13 mouse cellular contexts compared by ENCODE assay signal in genomic region chr6:140709415-140710107, GRCm38 (mm10). TPM values are rescaled to one million over a fixed set of nuclear protein-coding genes. Genes with fewer than 3 reads are reported as not detected.
DNase-seq lines count a peak whose midpoint lies in the region; ATAC-seq and TF ChIP-seq lines count a peak whose summit lies in the region.
"Had no signal": no experiment of that assay in that cellular context is flagged by ENCODE, and none has a peak within 500 bp of the region (broad histone marks: within the 10 kb centered on the region; RNA-seq: fewer than 3 reads in every experiment).

No protein-coding gene starts in this region.

- H3K9me3 ChIP-seq in hindbrain, embryonic 13.5 days: no peaks in the 10 kb centered on the region
- H3K9me3 ChIP-seq in hindbrain, embryonic 14.5 days (ENCODE audit: control insufficient read depth, low read length): no peaks in the 10 kb centered on the region
- H3K9me3 ChIP-seq in ES-Bruce4 (replicated peaks; ENCODE audit: control insufficient read depth, insufficient read depth, low read length, poor library complexity, severe bottlenecking): no peaks in the 10 kb centered on the region
- no peaks in the 10 kb centered on the region for H3K9me3 ChIP-seq in hindbrain, postnatal 0 days (ENCODE audit: low read length)

- no peak overlapping the region for H3K27ac ChIP-seq in hindbrain, embryonic 13.5 days
- no peak overlapping the region for H3K27ac ChIP-seq in hindbrain, embryonic 14.5 days
- H3K27ac ChIP-seq in ES-Bruce4 (ENCODE audit: insufficient read depth, low read length): no peak overlapping the region
- no peak overlapping the region for H3K27ac ChIP-seq in hindbrain, postnatal 0 days
- H3K27ac ChIP-seq: heart, embryonic 15.5 days; left cerebral cortex, adult 2 months; macrophage had no signal

- no peak overlapping the region for H3K9ac ChIP-seq in hindbrain, embryonic 13.5 days
- H3K9ac ChIP-seq in hindbrain, embryonic 14.5 days: no peak overlapping the region
- no peak overlapping the region for H3K9ac ChIP-seq in ES-Bruce4 (ENCODE audit: low read depth, poor library complexity, severe bottlenecking)
- no peak overlapping the region for H3K9ac ChIP-seq in hindbrain, postnatal 0 days (replicated peaks; ENCODE audit: low read length)
- H3K9ac ChIP-seq: heart, embryonic 15.5 days had no signal

- peaks cover 5% of the 10 kb centered on the region; the same call in 1 of the 2 replicates for H3K27me3 ChIP-seq in hindbrain, embryonic 13.5 days
- no peaks in the 10 kb centered on the region for H3K27me3 ChIP-seq in hindbrain, embryonic 14.5 days (ENCODE audit: control insufficient read depth, insufficient read depth, low read length)
- no peaks in the 10 kb centered on the region for H3K27me3 ChIP-seq in ES-Bruce4 (ENCODE audit: control insufficient read depth, insufficient read depth, low read length, poor library complexity, severe bottlenecking)
- no peaks in the 10 kb centered on the region for H3K27me3 ChIP-seq in hindbrain, postnatal 0 days (ENCODE audit: insufficient read depth, low read length)
- H3K27me3 ChIP-seq: heart, embryonic 15.5 days had no signal

- TF ChIP-seq CTCF in ES-Bruce4 (IDR thresholded peaks at IDR 0.05; ENCODE audit: low read depth, low read length): peak; percentile 58
- TF ChIP-seq CTCF in hindbrain, postnatal 0 days (IDR thresholded peaks at IDR 0.05; ENCODE audit: low read depth): peak; percentile 54

- H3K4me3 ChIP-seq in hindbrain, embryonic 13.5 days: no peak overlapping the region
- no peak overlapping the region for H3K4me3 ChIP-seq in hindbrain, embryonic 14.5 days (replicated peaks; ENCODE audit: low read length)
- no peak overlapping the region for H3K4me3 ChIP-seq in ES-Bruce4 (ENCODE audit: low read depth, low read length)
- no peak overlapping the region for H3K4me3 ChIP-seq in hindbrain, postnatal 0 days (ENCODE audit: low read length)
- H3K4me3 ChIP-seq: heart, embryonic 15.5 days; left cerebral cortex, adult 2 months had no signal

- DNase-seq in hindbrain, embryonic 14.5 days (ENCODE audit: low spot score): no peak
- peak; percentile 22 for DNase-seq in 3T3-L1 (ENCODE audit: low read depth, low spot score)
- peak; percentile 48 for DNase-seq in hindbrain, postnatal 0 days (ENCODE audit: low spot score)
- DNase-seq in gastrocnemius, postnatal 36 days: no peak
- no peak for DNase-seq in right cerebral cortex, postnatal 10 days (ENCODE audit: low spot score in 2 of 2)
- no peak for DNase-seq in gastrocnemius, postnatal 14 days
- DNase-seq: cerebellum, adult 11 months had no signal

- no peak for TF ChIP-seq POLR2A in ES-Bruce4 (IDR thresholded peaks at IDR 0.05; ENCODE audit: insufficient read depth, low read length)

- H3K4me2 ChIP-seq in hindbrain, embryonic 13.5 days: no peak overlapping the region
- H3K4me2 ChIP-seq in hindbrain, embryonic 14.5 days (replicated peaks): no peak overlapping the region
- no peak overlapping the region for H3K4me2 ChIP-seq in hindbrain, postnatal 0 days (ENCODE audit: low read depth, low read length)
- H3K4me2 ChIP-seq: heart, embryonic 15.5 days had no signal

- no peak for TF ChIP-seq EP300 in ES-Bruce4 (IDR thresholded peaks at IDR 0.05; ENCODE audit: insufficient read depth, low read depth, low read length)

- no peaks in the 10 kb centered on the region for H3K4me1 ChIP-seq in hindbrain, embryonic 13.5 days (replicated peaks)
- H3K4me1 ChIP-seq in hindbrain, embryonic 14.5 days (replicated peaks; ENCODE audit: control insufficient read depth, insufficient read depth, low read length): no peaks in the 10 kb centered on the region
- H3K4me1 ChIP-seq in ES-Bruce4 (ENCODE audit: control insufficient read depth, insufficient read depth, low read length): no peaks in the 10 kb centered on the region
- H3K4me1 ChIP-seq in hindbrain, postnatal 0 days (ENCODE audit: insufficient read depth, low read length): no peaks in the 10 kb centered on the region
- H3K4me1 ChIP-seq: heart, embryonic 15.5 days had no signal

- 0 out of 2 replicates have a peak, but pooled peaks have one; percentile 15 for ATAC-seq in hindbrain, embryonic 13.5 days (ENCODE audit: low FRiP score)
- ATAC-seq in hindbrain, embryonic 14.5 days (ENCODE audit: low FRiP score): no peak
- ATAC-seq in hindbrain, postnatal 0 days: peak; percentile 24; the same call in 1 of the 2 replicates

- no peaks in the 10 kb centered on the region for H3K36me3 ChIP-seq in hindbrain, embryonic 13.5 days
- no peaks in the 10 kb centered on the region for H3K36me3 ChIP-seq in hindbrain, embryonic 14.5 days (replicated peaks; ENCODE audit: control insufficient read depth, insufficient read depth)
- no peaks in the 10 kb centered on the region for H3K36me3 ChIP-seq in ES-Bruce4 (ENCODE audit: control insufficient read depth, insufficient read depth, low read length, poor library complexity, severe bottlenecking)
- no peaks in the 10 kb centered on the region for H3K36me3 ChIP-seq in hindbrain, postnatal 0 days (ENCODE audit: insufficient read depth, low read length)
- H3K36me3 ChIP-seq: heart, embryonic 15.5 days had no signal

- intact Hi-C loops in gastrocnemius, postnatal 36 days (cut with DNase I): loop anchor here (10.0 kb wide), 2 partner anchors 145 to 235 kb away; no protein-coding TSS in a partner anchor
- intact Hi-C loops in gastrocnemius, postnatal 14 days (cut with DNase I; ENCODE audit: low total_unique reads): loop anchor here (10.0 kb wide), 3 partner anchors 145 to 605 kb away; no protein-coding TSS in a partner anchor

- WGBS in hindbrain, embryonic 13.5 days: 59% methylated on average over 6 of the region's 6 CpGs
- 57% methylated on average over 6 of the region's 6 CpGs for WGBS in hindbrain, embryonic 14.5 days
- WGBS in hindbrain, postnatal 0 days: 60% methylated on average over 6 of the region's 6 CpGs

RNA-seq across cellular contexts. Expression of gene Gm11077, which starts 19.5 kb away (rescaled TPM):
- polyA plus RNA-seq in hindbrain, embryonic 13.5 days (2015; fragmentation: Nextera tagmentation; extraction: Ambion mirVana): not detected in 2 replicates
- not detected in 2 replicates for polyA plus RNA-seq in hindbrain, embryonic 14.5 days (2014; fragmentation: Nextera tagmentation; extraction: Ambion mirVana)
- not detected in 2 replicates for polyA plus RNA-seq in ES-Bruce4 (2011; ENCODE audit: insufficient read depth, insufficient read length, low read depth, missing spikeins)
- not detected in 2 replicates for total RNA-seq in hindbrain, postnatal 0 days (2014; rRNA removed)
- not detected in 2 replicates for polyA plus RNA-seq in hindbrain, postnatal 0 days (2015; fragmentation: Nextera tagmentation; extraction: Ambion mirVana)
- not detected for total RNA-seq in gastrocnemius, postnatal 36 days (2021)
- total RNA-seq in gastrocnemius, postnatal 14 days (2021): not detected
- total RNA-seq: left cerebral cortex, adult 2 months had no signal
- polyA plus RNA-seq: heart, embryonic 15.5 days; macrophage; stomach, embryonic 16.5 days had no signal

Comparison
In these comparisons a context has a peak if more than half of its experiments do, and no peak if none do; other contexts are left out.
1. DNase-seq: peak in 3T3-L1 (single experiment) and hindbrain, postnatal 0 days (single experiment); none in hindbrain, embryonic 14.5 days (single experiment), gastrocnemius, postnatal 36 days (0 of 2), right cerebral cortex, postnatal 10 days (0 of 2) and gastrocnemius, postnatal 14 days (single experiment).